Mouse (Mus musculus) hindbrain, postnatal 0 days (tissue): ENCODE measurements at regions not wholly inside any gene's neighbourhood (a gene's known extent, or its start where the extent isn't known, plus 50 kb on each side); places are given as distances from the start of the nearest gene placed in this dataset.
A peak's percentile ranks its signal among the peaks of the same experiment; 100 is the strongest.

Experiments
- ATAC-seq: fragments of 200-750 bp; cut with Nextera tagmentation; 2 replicates; pipeline ENCODE4 v1.8.0; 2017; ENCODE audit warnings: mild to moderate bottlenecking, moderate TSS enrichment, moderate library complexity
- DNase-seq: peaks from one replicate; pipeline ENCODE4 v3.0.0-alpha.2; 2015; ENCODE audit warnings: low spot score
- H3K27ac ChIP-seq: fragments of 300-500 bp; sonication (generic); 2 replicates; pipeline ENCODE4 v1.5.1; 2014; ENCODE audit warnings: mild to moderate bottlenecking
- H3K27me3 ChIP-seq: fragments of 300-500 bp; sonication (generic); 2 replicates; pipeline ENCODE4 v1.6.1; 2014; ENCODE audit warnings: low read length, mixed read lengths; ENCODE audit not compliant: insufficient read depth
- H3K36me3 ChIP-seq: fragments of 300-500 bp; sonication (generic); 2 replicates; pipeline ENCODE4 v1.6.1; 2014; ENCODE audit warnings: low read length, mixed read lengths; ENCODE audit not compliant: insufficient read depth
- H3K4me1 ChIP-seq: fragments of 300-500 bp; sonication (generic); 2 replicates; pipeline ENCODE4 v1.6.1; 2014; ENCODE audit warnings: antibody characterized with exemption, low read length, mixed read lengths; ENCODE audit not compliant: insufficient read depth
- H3K4me2 ChIP-seq: fragments of 300-500 bp; sonication (generic); 2 replicates; pipeline ENCODE4 v1.6.1; 2014; ENCODE audit warnings: low read depth, mild to moderate bottlenecking, low read length, moderate library complexity, mixed read lengths
- H3K4me3 ChIP-seq: fragments of 300-500 bp; sonication (generic); 2 replicates; pipeline ENCODE4 v1.5.1; 2014; ENCODE audit warnings: low read length
- H3K9ac ChIP-seq: fragments of 300-500 bp; sonication (generic); replicated peaks from 2 replicates; pipeline ENCODE4 v1.6.1; 2014; ENCODE audit warnings: mild to moderate bottlenecking, low read length, moderate library complexity, mixed read lengths
- H3K9me3 ChIP-seq: fragments of 300-500 bp; sonication (generic); 2 replicates; pipeline ENCODE4 v1.6.1; 2016; ENCODE audit warnings: low read length, mixed read lengths
- CTCF ChIP-seq: IDR thresholded peaks from 2 replicates; pipeline ENCODE4 v1.5.1; 2016; ENCODE audit warnings: antibody characterized with exemption, control low read depth, low read depth
- WGBS: fragments of 180-500 bp; shearing (Covaris S2); extraction: QIAGEN DNeasy Blood & Tissue Kit; methylation state at CpG from one replicate; pipeline ENCODE4 v1.1.7; 2014; 5-methylcytosine and 5-hydroxymethylcytosine counted together

GRCm38 (mm10) chr1:148823146-148823545 lies 1137.9 kb downstream of the Pla2g4a start:
- ATAC-seq (no peak), DNase-seq (no peak)
- H3K9ac ChIP-seq, result no peak overlapping the region
- H3K4me3 ChIP-seq, result no peak overlapping the region
- no peaks in the 10 kb centered on the region for H3K36me3 ChIP-seq
- H3K4me1 ChIP-seq, result no peaks in the 10 kb centered on the region
- no peak overlapping the region for H3K4me2 ChIP-seq
- H3K9me3 ChIP-seq, result no peaks in the 10 kb centered on the region
- no peaks in the 10 kb centered on the region for H3K27me3 ChIP-seq
- WGBS, result 38% methylated on average over 3 of the region's 3 CpGs
- H3K27ac ChIP-seq, result no peak overlapping the region
- no peak for TF ChIP-seq CTCF

DNA sequence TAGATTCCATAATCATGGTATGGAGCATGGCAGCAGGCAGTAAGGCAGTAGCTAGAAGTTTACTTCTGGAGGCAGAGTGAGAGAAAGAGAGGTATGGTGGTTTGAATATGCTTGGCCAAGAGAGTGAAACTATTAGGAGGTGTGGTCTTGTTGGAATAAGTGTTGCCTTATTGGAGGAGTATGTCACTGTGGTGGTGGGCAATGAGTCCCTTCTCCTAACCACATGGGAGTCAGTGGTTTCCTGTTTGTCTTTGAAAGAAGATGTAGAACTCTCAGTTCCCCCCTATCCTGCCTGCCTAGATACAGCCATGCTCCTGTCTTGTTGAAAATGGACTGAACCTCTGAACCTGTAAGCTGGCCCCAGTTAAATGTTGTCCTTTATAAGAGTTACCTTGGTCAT lies 1152.4 kb downstream of the Pla2g4a start:
- H3K9me3 ChIP-seq, result no peaks in the 10 kb centered on the region
- no peaks in the 10 kb centered on the region for H3K4me1 ChIP-seq
- H3K4me3 ChIP-seq, result no peak overlapping the region
- ATAC-seq, result no peak
- H3K4me2 ChIP-seq, result no peak overlapping the region
- no peak overlapping the region for H3K9ac ChIP-seq
- H3K27me3 ChIP-seq, result no peaks in the 10 kb centered on the region
- H3K36me3 ChIP-seq, result no peaks in the 10 kb centered on the region
- no peak for TF ChIP-seq CTCF
- DNase-seq, result no peak
- H3K27ac ChIP-seq, result no peak overlapping the region

DNA sequence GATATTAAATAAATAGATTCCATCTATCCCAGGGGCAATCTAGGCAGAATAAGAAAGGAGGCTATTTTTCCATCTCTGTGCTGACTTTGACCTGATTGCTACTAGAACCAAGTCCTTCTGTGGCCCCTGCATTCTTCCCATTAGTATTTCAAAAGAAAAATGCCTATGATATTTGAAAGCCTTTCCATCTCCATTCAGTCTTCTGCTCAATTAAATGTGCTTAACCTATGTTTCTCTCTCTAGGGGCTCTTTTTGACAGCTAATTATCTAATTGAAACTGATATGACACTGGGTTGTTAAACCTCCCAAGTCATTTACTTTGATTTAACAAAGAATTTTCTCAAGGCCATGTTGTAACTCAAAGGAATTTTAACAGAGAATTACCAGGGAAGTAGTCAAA lies 1164.0 kb downstream of the Pla2g4a start:
- no peak overlapping the region for H3K4me2 ChIP-seq
- DNase-seq (no peak), ATAC-seq (no peak)
- no peaks in the 10 kb centered on the region for H3K9me3 ChIP-seq
- no peak for TF ChIP-seq CTCF
- no peaks in the 10 kb centered on the region for H3K4me1 ChIP-seq
- H3K27ac ChIP-seq, result no peak overlapping the region
- no peaks in the 10 kb centered on the region for H3K27me3 ChIP-seq
- H3K36me3 ChIP-seq, result no peaks in the 10 kb centered on the region
- no peak overlapping the region for H3K4me3 ChIP-seq
- H3K9ac ChIP-seq, result no peak overlapping the region

- no peak for TF ChIP-seq CTCF
- DNase-seq (peak; percentile 39), ATAC-seq (no peak)
- H3K9me3 ChIP-seq, result no peaks in the 10 kb centered on the region
- no peak overlapping the region for H3K4me3 ChIP-seq
- H3K4me1 ChIP-seq, result no peaks in the 10 kb centered on the region
- H3K27ac ChIP-seq, result no peak overlapping the region
- H3K27me3 ChIP-seq, result no peaks in the 10 kb centered on the region
- no peak overlapping the region for H3K4me2 ChIP-seq
- H3K36me3 ChIP-seq, result no peaks in the 10 kb centered on the region
- H3K9ac ChIP-seq, result no peak overlapping the region
These were observed 1210.3 kb downstream of the Pla2g4a start for GRCm38 (mm10) chr1:148750806-148751205.

GRCm38 (mm10) chr1:148722106-148722505 lies 1239.0 kb downstream of the Pla2g4a start:
- Histone ChIP-seq H3K9ac (no peak overlapping the region), H3K4me2 (no peak overlapping the region), H3K9me3 (no peaks in the 10 kb centered on the region), H3K4me1 (no peaks in the 10 kb centered on the region), H3K27ac (no peak overlapping the region), H3K4me3 (no peak overlapping the region), H3K36me3 (no peaks in the 10 kb centered on the region), H3K27me3 (no peaks in the 10 kb centered on the region)
- ATAC-seq (no peak), DNase-seq (no peak)
- TF ChIP-seq CTCF, result no peak
- 47% methylated on average over 1 of the region's 1 CpGs for WGBS

GRCm38 (mm10) chr1:148721409-148721808 lies 1239.7 kb downstream of the Pla2g4a start:
- Histone ChIP-seq H3K9ac (no peak overlapping the region), H3K36me3 (no peaks in the 10 kb centered on the region), H3K4me2 (no peak overlapping the region), H3K27me3 (no peaks in the 10 kb centered on the region), H3K27ac (no peak overlapping the region), H3K9me3 (no peaks in the 10 kb centered on the region), H3K4me1 (no peaks in the 10 kb centered on the region), H3K4me3 (no peak overlapping the region)
- WGBS, result 71% methylated on average over 1 of the region's 1 CpGs
- TF ChIP-seq CTCF, result no peak
- ATAC-seq, result no peak
- no peak for DNase-seq

DNA sequence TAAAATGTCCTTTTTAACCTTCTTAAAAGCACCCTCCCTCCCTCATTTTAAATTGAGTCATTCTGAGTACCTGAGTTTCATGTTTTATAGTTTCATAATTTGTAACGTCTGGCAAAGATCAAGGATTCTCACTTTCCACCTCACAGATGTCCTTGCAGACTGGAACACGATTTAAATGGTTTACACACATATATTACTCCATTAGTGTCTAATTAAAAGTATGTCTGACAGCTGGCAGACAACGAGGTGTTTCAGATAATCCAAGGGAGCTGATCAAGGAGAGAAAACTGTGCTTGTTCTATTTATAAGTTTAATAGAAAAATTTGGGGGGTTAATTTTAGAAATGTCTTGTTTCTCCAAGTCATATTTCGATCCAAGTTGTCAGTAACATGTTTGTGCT lies 1240.1 kb downstream of the Pla2g4a start:
- Histone ChIP-seq H3K27ac (no peak overlapping the region), H3K9me3 (no peaks in the 10 kb centered on the region), H3K36me3 (no peaks in the 10 kb centered on the region), H3K4me1 (no peaks in the 10 kb centered on the region), H3K9ac (no peak overlapping the region), H3K27me3 (no peaks in the 10 kb centered on the region), H3K4me2 (no peak overlapping the region), H3K4me3 (no peak overlapping the region)
- ATAC-seq (no peak), DNase-seq (no peak)
- 44% methylated on average over 4 of the region's 4 CpGs for WGBS
- no peak for TF ChIP-seq CTCF

DNA sequence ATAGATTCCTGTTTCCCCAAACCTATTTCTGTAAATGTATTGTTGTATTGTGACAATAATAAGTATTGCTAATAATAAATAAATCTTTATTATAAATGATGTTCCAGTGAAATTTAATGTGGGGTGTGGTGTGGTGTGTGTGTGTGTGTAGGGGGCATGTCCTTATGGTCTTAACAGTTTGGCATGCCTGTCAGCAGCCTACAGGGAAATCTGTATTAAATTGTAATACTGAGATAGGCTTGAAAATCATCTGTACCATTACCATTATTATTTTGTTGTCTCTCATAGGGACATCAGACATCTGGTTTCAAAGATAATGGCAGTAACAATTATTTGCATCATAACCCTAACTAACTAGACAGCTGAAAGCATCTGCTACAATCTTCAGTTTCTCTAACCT lies 1253.0 kb downstream of the Pla2g4a start:
- DNase-seq (no peak), ATAC-seq (no peak)
- Histone ChIP-seq H3K4me1 (no peaks in the 10 kb centered on the region), H3K4me3 (no peak overlapping the region), H3K9me3 (no peaks in the 10 kb centered on the region), H3K9ac (no peak overlapping the region), H3K4me2 (no peak overlapping the region), H3K36me3 (no peaks in the 10 kb centered on the region), H3K27me3 (no peaks in the 10 kb centered on the region), H3K27ac (no peak overlapping the region)
- TF ChIP-seq CTCF, result no peak
